Mouse (Mus musculus) forebrain, embryonic 15.5 days (tissue): ENCODE results near the gene Axdnd1. TPM values are rescaled to one million over a fixed set of nuclear protein-coding genes. Genes with fewer than 3 reads are reported as not detected.

ENCODE experiments used
- ATAC-seq: fragments of 200-750 bp; cut with Nextera tagmentation; replicated peaks from 2 replicates; pipeline ENCODE4 v1.8.0; 2017; ENCODE audit warnings: mild to moderate bottlenecking, moderate TSS enrichment, moderate library complexity
- H3K27ac ChIP-seq: fragments of 300-500 bp; sonication (generic); replicated peaks from 2 replicates; pipeline ENCODE4 v1.5.1; 2015; ENCODE audit warnings: mild to moderate bottlenecking, inconsistent platforms
- H3K27me3 ChIP-seq: fragments of 300-500 bp; sonication (generic); 2 replicates; pipeline ENCODE4 v1.6.1; 2015; ENCODE audit warnings: inconsistent platforms
- H3K36me3 ChIP-seq: fragments of 300-500 bp; sonication (generic); 2 replicates; pipeline ENCODE4 v1.6.1; 2015; ENCODE audit warnings: mild to moderate bottlenecking, inconsistent platforms
- H3K4me1 ChIP-seq: fragments of 300-500 bp; sonication (generic); 2 replicates; pipeline ENCODE4 v1.6.1; 2015; ENCODE audit warnings: inconsistent platforms
- H3K4me2 ChIP-seq: fragments of 300-500 bp; sonication (generic); replicated peaks from 2 replicates; pipeline ENCODE4 v1.6.1; 2015; ENCODE audit warnings: mild to moderate bottlenecking, inconsistent platforms
- H3K4me3 ChIP-seq: fragments of 300-500 bp; sonication (generic); 2 replicates; pipeline ENCODE4 v1.5.1; 2015; ENCODE audit warnings: mild to moderate bottlenecking, inconsistent platforms
- H3K9ac ChIP-seq: fragments of 300-500 bp; sonication (generic); replicated peaks from 2 replicates; pipeline ENCODE4 v1.6.1; 2015; ENCODE audit warnings: mild to moderate bottlenecking, inconsistent platforms
- H3K9me3 ChIP-seq: fragments of 300-500 bp; sonication (generic); 2 replicates; pipeline ENCODE4 v1.6.1; 2016; ENCODE audit warnings: inconsistent platforms
- WGBS: fragments of 180-500 bp; shearing (Covaris S2); methylation state at CpG from one replicate; pipeline ENCODE4 v1.1.7; 2015; ENCODE audit warnings: mixed read lengths; 5-methylcytosine and 5-hydroxymethylcytosine counted together
- polyA plus RNA-seq: library from polyadenylated mRNA; unstranded; fragments of >200 nt; fragmentation: Nextera tagmentation; extraction: Ambion mirVana; gene quantifications from 2 replicates; pipeline ENCODE4 v1.2.1, GENCODE M21; 2015

Axdnd1 gene
- polyA plus RNA-seq, result 0.31 TPM in 2 replicates

GRCm38 (mm10) chr1:156420671-156421297, at the start of gene Axdnd1:
TSS of gene Axdnd1 (minus strand) at chr1:156421159.
- Histone ChIP-seq H3K4me1 (peaks cover 10% of the 10 kb centered on the region), H3K27me3 (no peaks in the 10 kb centered on the region), H3K4me2 (peak within 1 kb of the TSS; percentile 72), H3K36me3 (no peaks in the 10 kb centered on the region), H3K9me3 (no peaks in the 10 kb centered on the region), H3K27ac (peak within 1 kb of the TSS; percentile 59), H3K9ac (peak within 1 kb of the TSS; percentile 43), H3K4me3 (peak within 1 kb of the TSS; percentile 69)
- ATAC-seq, result peak; percentile 97
- under 1% methylated on average over 44 of the region's 44 CpGs for WGBS

GRCm38 (mm10) chr1:156470557-156470956, 49.6 kb upstream of the Axdnd1 start:
- H3K27ac ChIP-seq, result no peak overlapping the region
- WGBS, result 77% methylated on average over 7 of the region's 7 CpGs
- ATAC-seq, result no peak

GRCm38 (mm10) chr1:156468576-156468975, 47.6 kb upstream of the Axdnd1 start:
- H3K27me3 ChIP-seq, result no peaks in the 10 kb centered on the region
- no peak overlapping the region for H3K4me3 ChIP-seq
- H3K4me2 ChIP-seq, result no peak overlapping the region
- H3K36me3 ChIP-seq, result peaks cover 16% of the 10 kb centered on the region; the same call in 1 of the 2 replicates
- ATAC-seq, result no peak
- no peak overlapping the region for H3K27ac ChIP-seq
- 80% methylated on average over 3 of the region's 3 CpGs for WGBS
- peaks cover 7% of the 10 kb centered on the region for H3K4me1 ChIP-seq
- H3K9ac ChIP-seq, result no peak overlapping the region
- no peaks in the 10 kb centered on the region for H3K9me3 ChIP-seq

More at GRCm38 (mm10) chr1:156470557-156470956, 49.6 kb upstream of the Axdnd1 start:
- Histone ChIP-seq H3K9ac (no peak overlapping the region), H3K4me2 (no peak overlapping the region), H3K4me1 (peaks cover 7% of the 10 kb centered on the region), H3K4me3 (no peak overlapping the region), H3K36me3 (peaks cover 11% of the 10 kb centered on the region; the same call in 1 of the 2 replicates), H3K27me3 (no peaks in the 10 kb centered on the region), H3K9me3 (no peaks in the 10 kb centered on the region)

DNA sequence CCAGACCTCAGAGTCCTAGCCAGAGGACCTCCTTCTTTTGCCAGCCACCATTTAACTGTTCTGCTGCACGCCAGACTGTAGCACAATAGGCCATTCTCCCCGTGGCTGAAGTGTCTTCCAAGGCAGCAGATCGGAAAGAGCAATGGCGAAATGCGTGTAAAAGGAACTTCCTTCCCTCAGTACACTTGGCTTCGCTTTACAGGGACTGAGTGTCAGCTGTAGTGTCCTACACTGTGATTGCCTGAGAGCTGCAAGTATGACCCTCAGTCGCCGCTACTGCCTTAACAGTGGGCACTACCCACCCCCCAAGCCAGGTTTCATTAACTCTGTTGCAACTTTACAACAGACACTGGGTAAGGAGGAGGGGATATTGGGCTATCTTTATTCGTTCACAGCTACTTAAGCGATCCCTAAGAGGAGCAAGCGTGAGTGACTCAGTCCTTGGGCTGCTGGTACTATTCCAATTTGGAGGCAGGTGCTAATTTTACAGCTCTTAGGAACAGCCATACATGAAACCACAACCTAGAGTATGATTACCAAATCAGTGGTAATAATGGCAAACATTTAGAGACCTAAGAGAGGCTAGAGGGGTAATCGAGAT, 46.8 kb upstream of the Axdnd1 start:
- no peak overlapping the region for H3K4me2 ChIP-seq
- WGBS, result 82% methylated on average over 12 of the region's 12 CpGs
- no peak for ATAC-seq

GRCm38 (mm10) chr1:156464963-156465362, 44.0 kb upstream of the Axdnd1 start:
- WGBS, result 83% methylated on average over 9 of the region's 9 CpGs
- peaks cover 16% of the 10 kb centered on the region; the same call in 1 of the 2 replicates for H3K36me3 ChIP-seq
- H3K9me3 ChIP-seq, result no peaks in the 10 kb centered on the region
- H3K27ac ChIP-seq, result no peak overlapping the region
- no peak overlapping the region for H3K4me3 ChIP-seq
- no peaks in the 10 kb centered on the region for H3K27me3 ChIP-seq
- H3K4me2 ChIP-seq, result no peak overlapping the region
- no peak overlapping the region for H3K9ac ChIP-seq
- ATAC-seq, result no peak
- no peaks in the 10 kb centered on the region for H3K4me1 ChIP-seq

More for the DNA sequence above, 46.8 kb upstream of the Axdnd1 start:
- H3K4me3 ChIP-seq, result no peak overlapping the region
- H3K27ac ChIP-seq, result no peak overlapping the region
- no peaks in the 10 kb centered on the region for H3K9me3 ChIP-seq
- no peak overlapping the region for H3K9ac ChIP-seq
- H3K27me3 ChIP-seq, result no peaks in the 10 kb centered on the region
- H3K4me1 ChIP-seq, result peaks cover 1% of the 10 kb centered on the region
- H3K36me3 ChIP-seq, result peaks cover 16% of the 10 kb centered on the region; the same call in 1 of the 2 replicates

- Histone ChIP-seq H3K27me3 (no peaks in the 10 kb centered on the region), H3K27ac (no peak overlapping the region), H3K9ac (no peak overlapping the region), H3K9me3 (no peaks in the 10 kb centered on the region), H3K4me1 (no peaks in the 10 kb centered on the region), H3K4me3 (no peak overlapping the region), H3K4me2 (no peak overlapping the region), H3K36me3 (peaks cover 16% of the 10 kb centered on the region; the same call in 1 of the 2 replicates)
- 88% methylated on average over 8 of the region's 8 CpGs for WGBS
- ATAC-seq, result no peak
Observed at GRCm38 (mm10) chr1:156463981-156464853, 43.3 kb upstream of the Axdnd1 start.

GRCm38 (mm10) chr1:156462273-156462991, 41.5 kb upstream of the Axdnd1 start:
- Histone ChIP-seq H3K4me2 (no peak overlapping the region), H3K9ac (no peak overlapping the region), H3K4me3 (no peak overlapping the region), H3K36me3 (peaks cover 16% of the 10 kb centered on the region; the same call in 1 of the 2 replicates), H3K27me3 (no peaks in the 10 kb centered on the region), H3K9me3 (no peaks in the 10 kb centered on the region), H3K27ac (no peak overlapping the region), H3K4me1 (no peaks in the 10 kb centered on the region)
- ATAC-seq, result no peak
- WGBS, result 86% methylated on average over 12 of the region's 12 CpGs

DNA sequence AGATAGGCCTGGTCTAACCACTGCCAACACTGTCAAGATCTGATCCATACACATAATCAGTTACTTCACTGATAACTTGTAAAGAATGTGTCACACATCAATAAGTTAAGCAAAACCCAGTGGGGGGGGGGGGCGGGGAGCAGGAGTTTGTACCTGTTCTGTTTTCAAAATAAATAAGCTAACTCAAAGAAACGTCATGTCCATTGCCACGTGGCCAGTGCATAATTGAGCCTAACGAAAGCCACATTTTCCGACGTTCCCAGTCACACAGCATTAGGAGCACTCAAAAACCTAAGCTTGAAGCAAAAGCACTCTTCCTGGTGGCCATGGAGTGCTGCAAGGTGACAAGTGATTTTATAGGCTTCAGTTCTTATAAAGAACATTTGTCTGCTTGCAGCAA, 40.1 kb upstream of the Axdnd1 start:
- no peak overlapping the region for H3K4me2 ChIP-seq
- peaks cover 10% of the 10 kb centered on the region; the same call in 1 of the 2 replicates for H3K36me3 ChIP-seq
- no peaks in the 10 kb centered on the region for H3K4me1 ChIP-seq
- no peaks in the 10 kb centered on the region for H3K27me3 ChIP-seq
- 87% methylated on average over 6 of the region's 6 CpGs for WGBS
- no peaks in the 10 kb centered on the region for H3K9me3 ChIP-seq
- no peak overlapping the region for H3K27ac ChIP-seq
- H3K4me3 ChIP-seq, result no peak overlapping the region
- ATAC-seq, result no peak
- no peak overlapping the region for H3K9ac ChIP-seq

DNA sequence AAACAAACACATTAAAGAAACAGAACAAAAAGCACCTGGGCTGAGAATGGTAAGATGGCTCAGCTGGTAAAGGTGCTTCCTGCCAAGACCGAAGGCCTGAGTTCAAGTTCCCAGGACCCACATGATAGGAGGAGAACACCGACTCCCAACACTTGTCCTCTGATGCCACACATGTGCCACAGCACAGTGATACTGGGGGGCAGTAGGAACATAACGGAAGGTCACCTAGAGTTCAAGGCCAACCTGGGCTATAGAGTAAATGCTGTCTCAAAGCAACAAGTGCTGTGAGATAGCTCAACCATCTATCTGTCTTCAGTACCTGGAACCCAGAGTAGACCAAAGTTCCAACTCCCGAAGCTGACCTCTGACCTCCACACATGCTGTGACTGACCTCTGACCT, 39.3 kb upstream of the Axdnd1 start:
- H3K4me1 ChIP-seq, result no peaks in the 10 kb centered on the region
- peaks cover 5% of the 10 kb centered on the region; the same call in 1 of the 2 replicates for H3K36me3 ChIP-seq
- no peaks in the 10 kb centered on the region for H3K27me3 ChIP-seq
- H3K4me3 ChIP-seq, result no peak overlapping the region
- ATAC-seq, result no peak
- no peaks in the 10 kb centered on the region for H3K9me3 ChIP-seq
- no peak overlapping the region for H3K27ac ChIP-seq
- 95% methylated on average over 4 of the region's 4 CpGs for WGBS
- H3K9ac ChIP-seq, result no peak overlapping the region
- H3K4me2 ChIP-seq, result no peak overlapping the region

GRCm38 (mm10) chr1:156459690-156460089, 38.7 kb upstream of the Axdnd1 start:
- Histone ChIP-seq H3K4me1 (no peaks in the 10 kb centered on the region), H3K9ac (no peak overlapping the region), H3K36me3 (0 out of 2 replicates have a peak, but pooled peaks cover 3% of the 10 kb centered on the region), H3K9me3 (no peaks in the 10 kb centered on the region), H3K27ac (no peak overlapping the region), H3K27me3 (no peaks in the 10 kb centered on the region), H3K4me2 (no peak overlapping the region), H3K4me3 (no peak overlapping the region)
- ATAC-seq, result no peak
- WGBS, result 86% methylated on average over 3 of the region's 3 CpGs

DNA sequence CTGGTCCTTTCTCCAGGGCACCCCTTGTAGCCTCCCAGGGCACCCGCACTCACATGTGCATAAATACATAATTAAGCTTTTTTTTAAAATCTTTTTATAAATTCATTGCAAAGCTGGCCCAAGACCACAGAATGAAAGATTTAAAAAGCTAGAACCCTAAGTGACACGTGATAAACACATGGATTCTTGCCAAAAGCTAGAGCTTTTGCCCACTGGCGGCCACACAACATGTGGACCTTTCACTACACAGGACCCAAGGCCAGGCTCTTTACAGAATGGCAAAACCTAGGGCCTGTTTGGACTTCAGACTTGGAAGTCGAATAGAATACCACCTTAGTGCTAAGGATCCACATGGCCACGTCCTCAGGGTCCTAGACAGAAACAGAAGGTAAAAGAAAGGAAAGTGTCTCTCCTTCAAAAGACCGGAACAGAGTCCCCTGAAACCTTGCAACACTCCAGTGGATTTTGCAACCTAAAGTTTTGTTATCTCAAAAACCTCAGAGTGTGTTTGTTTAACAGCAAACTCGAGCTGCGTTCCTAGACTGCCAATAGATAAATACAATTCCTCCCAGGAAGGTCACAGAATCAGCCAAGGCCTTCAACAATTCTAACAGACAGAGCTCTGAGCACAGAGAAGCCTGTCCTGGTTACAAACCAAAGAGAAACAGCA, 37.6 kb upstream of the Axdnd1 start:
- H3K36me3 ChIP-seq, result 0 out of 2 replicates have a peak, but pooled peaks cover 3% of the 10 kb centered on the region
- 87% methylated on average over 8 of the region's 8 CpGs for WGBS
- no peak overlapping the region for H3K9ac ChIP-seq
- no peak for ATAC-seq
- no peak overlapping the region for H3K4me2 ChIP-seq
- no peak overlapping the region for H3K4me3 ChIP-seq
- H3K4me1 ChIP-seq, result no peaks in the 10 kb centered on the region
- no peak overlapping the region for H3K27ac ChIP-seq
- no peaks in the 10 kb centered on the region for H3K9me3 ChIP-seq
- H3K27me3 ChIP-seq, result no peaks in the 10 kb centered on the region
